ENCODE assay signal across 8 mouse cellular contexts in the genomic region with DNA sequence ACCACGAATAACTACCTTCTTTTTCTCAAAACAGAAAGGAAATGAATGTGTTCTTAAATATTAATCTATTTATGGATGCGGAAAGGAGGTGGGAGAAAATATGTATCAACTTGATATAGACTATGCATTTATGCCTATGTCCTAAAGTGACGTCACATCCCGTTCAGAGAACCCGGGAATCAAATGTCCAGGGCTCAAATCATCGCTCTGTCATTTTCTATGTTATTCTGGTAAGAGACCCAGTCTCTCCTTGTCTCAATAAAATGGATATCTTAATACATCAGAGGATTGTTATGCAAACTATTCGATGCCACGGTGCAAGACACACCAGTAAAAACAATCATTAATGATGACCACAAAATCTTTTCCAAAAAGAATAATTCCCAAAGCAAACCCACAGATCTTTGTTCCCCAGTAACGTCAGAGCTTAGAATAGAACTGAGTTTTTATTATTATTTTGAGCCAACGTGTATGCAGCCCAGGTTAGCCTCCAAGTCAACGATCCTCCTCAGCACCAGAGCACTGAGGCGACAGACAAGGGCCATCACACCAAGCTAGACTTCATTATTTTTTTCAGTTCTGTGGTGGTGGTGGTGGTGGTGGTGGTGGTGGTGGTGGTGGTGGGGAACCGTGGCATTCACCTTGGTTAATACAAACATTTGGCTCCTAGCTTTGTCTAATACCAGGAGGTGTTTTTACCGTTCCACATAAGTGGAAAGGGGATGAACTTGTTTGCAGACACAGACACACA. TPM values are rescaled to one million over a fixed set of nuclear protein-coding genes. Genes with fewer than 3 reads are reported as not detected.
DNase-seq lines count a peak whose midpoint lies in the region; ATAC-seq and TF ChIP-seq lines count a peak whose summit lies in the region.

No protein-coding gene starts in this region.

- peak overlapping the region; percentile 100 for H3K4me3 ChIP-seq in erythroblast, embryonic 14.5 days (replicated peaks)
- H3K4me3 ChIP-seq in testis, adult 2 months (ENCODE audit: control insufficient read depth, low read depth, low read length): peak overlapping the region; percentile 99
- H3K4me3 ChIP-seq in heart, embryonic 15.5 days: peak overlapping the region; percentile 86
- peak overlapping the region; percentile 86 for H3K4me3 ChIP-seq in macrophage (ENCODE audit: inconsistent target)

- no peak for DNase-seq in testis, postnatal 10 days (ENCODE audit: low spot score)
- no peak for DNase-seq in urinary bladder, postnatal 36 days (ENCODE audit: low spot score in 2 of 2)
- no peak for DNase-seq in left cerebral cortex, postnatal 36 days (ENCODE audit: low spot score in 2 of 2)

- peaks cover 38% of the 10 kb centered on the region for H3K4me1 ChIP-seq in erythroblast, embryonic 14.5 days (ENCODE audit: control insufficient read depth)
- H3K4me1 ChIP-seq in testis, adult 2 months (ENCODE audit: control insufficient read depth, insufficient read depth, low read length): peaks cover 7% of the 10 kb centered on the region
- peaks cover 22% of the 10 kb centered on the region for H3K4me1 ChIP-seq in heart, embryonic 15.5 days (replicated peaks)

- 13% methylated on average over 14 of the region's 14 CpGs for WGBS in heart, embryonic 15.5 days
- whole genome bisulfite sequencing in macrophage (ENCODE audit: missing documents): 11% methylated on average over 13 of the region's 14 CpGs

- intact Hi-C loops in left cerebral cortex, postnatal 36 days (cut with DNase I): loop anchor here (5.0 kb wide), 3 partner anchors 184 to 264 kb away; partner anchors contain the start of genes Calhm5 and Rwdd1

- peaks cover 44% of the 10 kb centered on the region for H3K79me2 ChIP-seq in macrophage (ENCODE audit: inconsistent target)

- no peak for TF ChIP-seq CTCF in testis, adult 2 months (IDR thresholded peaks at IDR 0.05; ENCODE audit: control insufficient read depth, insufficient read depth, insufficient replicate concordance, low read depth, low read length)

- H3K36me3 ChIP-seq in erythroblast, embryonic 14.5 days (ENCODE audit: control insufficient read depth): peaks cover 14% of the 10 kb centered on the region
- H3K36me3 ChIP-seq in testis, adult 2 months (ENCODE audit: control insufficient read depth, insufficient read depth, low read length): no peaks in the 10 kb centered on the region
- no peaks in the 10 kb centered on the region for H3K36me3 ChIP-seq in heart, embryonic 15.5 days
- H3K36me3 ChIP-seq in macrophage (ENCODE audit: inconsistent target): 0 out of 2 replicates have a peak, but pooled peaks cover 6% of the 10 kb centered on the region

- H3K9ac ChIP-seq in heart, embryonic 15.5 days: peak overlapping the region; percentile 57

- peaks cover 6% of the 10 kb centered on the region for H3K27me3 ChIP-seq in erythroblast, embryonic 14.5 days (ENCODE audit: control insufficient read depth)
- H3K27me3 ChIP-seq in testis, adult 2 months (ENCODE audit: control insufficient read depth, insufficient read depth, low read length): no peaks in the 10 kb centered on the region
- no peaks in the 10 kb centered on the region for H3K27me3 ChIP-seq in heart, embryonic 15.5 days

- ATAC-seq in erythroblast, adult 5-6 weeks (replicated peaks; ENCODE audit: low FRiP score, poor library complexity, severe bottlenecking): no peak
- peak; percentile 12; the same call in 1 of the 2 replicates for ATAC-seq in heart, embryonic 15.5 days (replicated peaks; ENCODE audit: insufficient number of reproducible peaks, insufficient read depth, low FRiP score, low read depth)

- peak overlapping the region; percentile 65; the same call in 1 of the 2 replicates for H3K27ac ChIP-seq in testis, adult 2 months (ENCODE audit: control insufficient read depth, insufficient read depth, low read depth, low read length)
- peak overlapping the region; percentile 85 for H3K27ac ChIP-seq in heart, embryonic 15.5 days
- H3K27ac ChIP-seq in macrophage: peak overlapping the region; percentile 45

- H3K9me3 ChIP-seq in erythroblast, embryonic 14.5 days (ENCODE audit: control insufficient read depth, low read length): no peaks in the 10 kb centered on the region
- no peaks in the 10 kb centered on the region for H3K9me3 ChIP-seq in heart, embryonic 15.5 days (replicated peaks)

- H3K4me2 ChIP-seq in heart, embryonic 15.5 days: peak overlapping the region; percentile 80

- no peak for TF ChIP-seq POLR2A in testis, adult 2 months (IDR thresholded peaks at IDR 0.05; ENCODE audit: control insufficient read depth, low read depth, low read length)

RNA-seq across cellular contexts. Expression of gene Tspyl1, which starts 0.6 kb away (rescaled TPM):
- 1.7 and 2.7 TPM in 2 replicates for polyA plus RNA-seq in erythroblast, embryonic 14.5 days (2012)
- 40.3 and 45.2 TPM in 2 replicates for total RNA-seq in erythroblast, adult 5-6 weeks (2015; ENCODE audit: low replicate concordance)
- 46.2 and 46.8 TPM in 2 replicates for total RNA-seq in erythroblast, adult 5-6 weeks (2017; ENCODE audit: low replicate concordance)
- polyA plus RNA-seq in testis, adult 2 months (2012; rRNA removed): 6.1 and 7.2 TPM in 2 replicates
- 69.4 and 72.5 TPM in 2 replicates for polyA plus RNA-seq in heart, embryonic 15.5 days (2015; fragmentation: Nextera tagmentation; extraction: Ambion mirVana)
- total RNA-seq in macrophage (2018; cell fraction: chromatin; rRNA removed): 10 to 100 TPM; 10.7 to 45.7 (median 26.9) TPM
- 10 to 100 TPM; 57.1 to 78.8 (median 66.3) TPM for total RNA-seq in macrophage (2018; cell fraction: cytosol; rRNA removed)
- total RNA-seq in macrophage (2018; cell fraction: nucleus; rRNA removed): 100 to 1,000 TPM in 1 of 26 experiments, 10 to 100 TPM in 25; 31.5 to 102 (median 64.7) TPM
- 38.3 to 64.8 TPM (median 43.1 TPM) in 3 replicates for polyA plus RNA-seq in macrophage (2018)
- 100 to 1,000 TPM; 155 to 166 TPM for total RNA-seq in left cerebral cortex, postnatal 36 days (2021)

RNA-seq across cellular contexts. Expression of gene Tspyl4, which starts 15.9 kb away (rescaled TPM):
- 0.03 TPM in 1 of 2 replicates, not detected in the other for polyA plus RNA-seq in erythroblast, embryonic 14.5 days (2012)
- total RNA-seq in erythroblast, adult 5-6 weeks (2015; ENCODE audit: low replicate concordance): 4.2 TPM in 1 of 2 replicates, not detected in the other
- 1.1 and 1.5 TPM in 2 replicates for total RNA-seq in erythroblast, adult 5-6 weeks (2017; ENCODE audit: low replicate concordance)
- 7.9 and 9.3 TPM in 2 replicates for polyA plus RNA-seq in testis, adult 2 months (2012; rRNA removed)
- polyA plus RNA-seq in heart, embryonic 15.5 days (2015; fragmentation: Nextera tagmentation; extraction: Ambion mirVana): 18.5 and 20.1 TPM in 2 replicates
- total RNA-seq in macrophage (2018; cell fraction: chromatin; rRNA removed): 10 to 100 TPM in 1 of 26 experiments, 1 to 10 TPM in 19, under 1 TPM in 6; 0.62 to 11.7 (median 2.3) TPM
- 10 to 100 TPM in 15 of 26 experiments, 1 to 10 TPM in 11; 4.9 to 15.0 (median 10.5) TPM for total RNA-seq in macrophage (2018; cell fraction: cytosol; rRNA removed)
- total RNA-seq in macrophage (2018; cell fraction: nucleus; rRNA removed): 10 to 100 TPM in 6 of 26 experiments, 1 to 10 TPM in 20; 2.6 to 31.1 (median 5.2) TPM
- polyA plus RNA-seq in macrophage (2018): 5.7 to 7.8 TPM (median 7.4 TPM) in 3 replicates
- 100 to 1,000 TPM; 363 to 401 TPM for total RNA-seq in left cerebral cortex, postnatal 36 days (2021)
